Mouse (Mus musculus) heart, adult 8-10 months (tissue): ENCODE data around the gene Ppfia4. TPM values are rescaled to one million over a fixed set of nuclear protein-coding genes. Genes with fewer than 3 reads are reported as not detected.
A peak's percentile ranks its signal among the peaks of the same experiment; 100 is the strongest.

Experiments used
- DNase-seq: peaks from one replicate; pipeline ENCODE4 v3.0.0; 2022; ENCODE audit warnings: low spot score
- total RNA-seq, 4 experiments: library from RNA; stranded (reverse); gene quantifications; 2 replicates each; pipeline ENCODE4 v1.2.4; 2022

The Ppfia4 gene
- total RNA-seq, 4 experiments from 2014 or later, result 0.63 to 1.1 (median 0.95) TPM

DNA sequence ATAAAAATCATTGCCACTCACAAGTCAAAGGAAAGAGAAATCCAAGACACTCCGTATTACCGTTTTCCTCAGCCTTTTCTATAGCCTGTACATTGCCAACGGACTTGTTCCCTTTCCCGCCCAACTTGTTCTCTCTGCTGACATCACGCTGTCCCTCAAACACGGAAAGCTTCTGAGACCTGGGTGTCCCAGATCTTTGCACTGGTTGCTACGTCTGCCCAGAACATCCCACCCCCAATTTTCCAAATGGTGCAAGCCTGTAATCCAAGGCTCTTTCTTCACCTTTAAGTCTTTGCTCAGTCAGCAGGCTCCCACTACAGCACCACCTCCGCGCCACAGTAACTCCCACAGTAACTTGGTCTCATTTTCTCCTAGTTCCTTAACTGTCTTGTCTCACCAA is 27.8 kb downstream of the Ppfia4 start:
- no peak for DNase-seq

- peak; percentile 93 for DNase-seq
These were observed 30.0 kb downstream of the Ppfia4 start for GRCm38 (mm10) chr1:134302568-134303238.

DNA sequence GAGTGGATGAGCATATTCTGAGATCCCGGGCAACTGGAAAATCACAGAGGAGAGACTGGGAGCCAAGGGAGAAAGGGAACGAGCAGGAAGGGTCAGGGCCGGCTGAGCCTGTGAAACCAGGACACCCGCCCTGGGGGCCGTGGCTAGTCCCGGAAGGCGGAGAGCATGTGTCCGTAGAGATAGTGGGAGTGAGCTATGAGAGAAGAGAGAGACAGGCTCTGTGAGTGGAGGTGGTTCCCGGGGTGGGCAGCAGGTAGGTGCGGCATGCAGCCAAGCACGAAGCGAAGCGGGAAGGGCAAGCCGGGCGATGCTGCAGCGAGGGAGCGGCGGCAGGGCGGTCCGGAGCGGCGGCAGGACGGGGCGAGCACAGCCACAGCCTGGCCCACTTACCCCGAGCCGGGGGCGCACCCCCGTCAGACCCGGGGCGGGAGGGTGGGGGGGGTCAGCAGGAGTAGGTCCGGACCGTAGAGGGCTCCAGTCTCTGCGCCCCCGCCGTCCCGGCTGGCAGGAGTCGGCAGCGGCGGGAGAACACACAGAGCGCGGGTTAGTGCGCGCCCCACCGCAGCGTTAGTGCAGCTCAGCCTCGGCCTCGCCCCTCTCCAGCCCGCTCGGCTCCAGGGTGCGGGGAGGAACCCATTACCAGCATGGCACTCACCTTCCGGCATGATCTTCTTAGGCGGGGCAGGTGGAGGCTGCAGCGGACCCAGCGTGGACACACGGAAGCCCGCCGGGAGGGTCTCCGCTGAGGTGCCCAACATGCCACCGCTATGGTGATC is 33.9 kb downstream of the Ppfia4 start:
- DNase-seq, result no peak

DNA sequence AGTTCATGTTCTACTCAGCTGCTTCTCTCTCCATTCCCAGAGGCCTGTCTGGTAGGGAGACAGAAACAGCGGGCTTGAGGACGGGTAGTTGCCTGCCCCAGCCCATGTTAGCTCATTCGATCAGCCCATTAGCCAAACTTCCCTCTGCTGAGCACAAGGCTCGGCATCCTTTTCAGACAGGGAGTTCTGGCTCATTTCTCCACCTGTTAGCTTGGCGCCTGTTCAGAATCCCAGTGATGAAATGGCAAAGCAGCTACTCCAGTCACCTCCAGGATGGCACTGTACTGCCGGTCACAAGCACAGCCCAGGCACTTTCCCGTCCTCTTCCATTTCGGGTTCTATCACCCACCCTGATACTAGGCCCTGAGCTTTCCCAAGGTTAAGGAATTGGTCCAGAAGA is 35.5 kb downstream of the Ppfia4 start:
- no peak for DNase-seq

DNA sequence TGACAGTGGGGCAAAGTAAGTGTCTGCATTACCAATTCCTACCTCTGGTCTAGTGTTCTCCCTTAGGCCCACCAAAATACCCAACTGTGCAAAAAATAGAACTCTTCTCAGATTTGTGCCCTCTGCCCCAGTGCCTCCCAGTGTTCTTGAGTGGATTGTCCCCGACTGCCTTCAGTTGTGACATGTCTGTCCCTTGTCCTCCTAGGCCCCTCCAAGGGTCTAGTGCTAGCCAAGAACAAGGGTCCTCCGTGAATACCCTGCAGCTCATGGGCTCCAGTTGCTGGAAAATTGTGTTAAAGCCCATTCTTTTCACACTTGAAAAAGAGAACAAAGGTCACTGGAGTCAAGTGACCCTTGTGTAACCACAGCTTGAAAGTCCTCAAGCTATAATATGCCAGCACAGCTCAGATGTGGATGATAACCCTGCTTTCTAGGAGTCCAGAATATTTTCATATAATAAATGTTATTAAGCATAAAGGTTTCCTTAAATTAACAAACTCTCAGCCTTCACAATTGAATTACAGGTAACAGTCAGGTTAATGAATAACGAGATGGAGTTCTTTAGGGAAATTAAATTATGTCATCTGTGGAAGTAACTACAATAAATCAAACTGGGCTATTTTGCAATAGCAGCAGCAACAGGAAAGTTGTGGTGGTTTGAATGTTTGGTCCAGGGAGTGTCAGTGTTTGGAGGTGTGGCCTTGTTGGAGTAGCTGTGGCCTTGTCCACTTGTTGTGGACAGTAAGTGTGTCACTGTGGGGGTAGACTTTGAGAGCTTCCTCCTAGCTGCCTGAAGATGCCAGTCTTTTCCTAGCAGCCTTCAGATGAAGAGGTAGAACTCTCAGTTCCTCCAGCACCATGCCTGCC is 38.8 kb downstream of the Ppfia4 start:
- DNase-seq, result no peak

DNA sequence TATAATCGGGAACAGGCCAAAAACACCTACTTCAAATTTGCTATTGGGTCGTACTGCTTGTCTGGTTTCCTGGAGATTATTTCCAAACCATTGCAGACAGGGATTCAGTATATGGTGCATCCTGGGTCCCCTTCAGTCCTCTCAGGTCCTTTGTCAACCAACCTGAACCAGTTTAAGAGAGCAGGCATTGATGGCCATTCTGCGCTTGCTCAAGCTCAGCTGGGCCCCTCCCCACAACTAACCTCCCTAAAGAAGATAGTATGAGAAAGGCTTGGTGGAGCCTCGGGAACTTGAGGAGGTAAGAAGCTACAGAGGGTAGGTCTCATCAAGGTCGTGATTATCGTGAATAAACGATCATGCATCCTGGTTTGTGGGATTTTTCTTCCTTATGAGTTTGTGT is 39.5 kb downstream of the Ppfia4 start:
- DNase-seq, result no peak

GRCm38 (mm10) chr1:134292601-134293000 is 40.1 kb downstream of the Ppfia4 start:
- DNase-seq, result no peak

GRCm38 (mm10) chr1:134292073-134292472 is 40.7 kb downstream of the Ppfia4 start:
- peak; percentile 70 for DNase-seq

GRCm38 (mm10) chr1:134291555-134291954 is 41.2 kb downstream of the Ppfia4 start:
- no peak for DNase-seq

DNA sequence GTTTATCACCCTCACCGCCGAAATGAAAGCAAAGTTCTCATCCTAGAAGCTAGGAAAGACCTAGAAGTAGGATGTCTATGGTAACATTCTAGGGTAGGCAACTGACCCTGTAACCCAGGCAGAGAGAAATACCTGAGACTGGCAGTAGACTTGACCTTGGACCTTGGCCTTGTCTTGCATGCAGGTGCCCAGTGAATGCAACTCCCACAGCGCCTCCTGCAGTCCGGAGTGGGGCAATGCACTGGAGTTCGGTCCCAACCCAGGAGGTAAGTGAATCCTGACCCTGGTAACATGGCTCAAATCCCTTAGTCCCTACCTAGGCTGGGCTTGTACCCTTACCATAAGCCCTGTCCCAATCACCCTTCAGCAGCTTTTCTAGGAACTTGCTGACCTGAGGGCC is 41.8 kb downstream of the Ppfia4 start:
- no peak for DNase-seq

GRCm38 (mm10) chr1:134290300-134290699 is 42.4 kb downstream of the Ppfia4 start:
- no peak for DNase-seq

- no peak for DNase-seq
These were observed 43.1 kb downstream of the Ppfia4 start, which contains the start of gene Myog for GRCm38 (mm10) chr1:134289598-134290099. Gene Myog (plus strand): TSS chr1:134289989.

GRCm38 (mm10) chr1:134288239-134288638 is 44.5 kb downstream of the Ppfia4 start:
- DNase-seq, result no peak

GRCm38 (mm10) chr1:134285458-134286120 is 47.1 kb downstream of the Ppfia4 start:
- no peak for DNase-seq

DNA sequence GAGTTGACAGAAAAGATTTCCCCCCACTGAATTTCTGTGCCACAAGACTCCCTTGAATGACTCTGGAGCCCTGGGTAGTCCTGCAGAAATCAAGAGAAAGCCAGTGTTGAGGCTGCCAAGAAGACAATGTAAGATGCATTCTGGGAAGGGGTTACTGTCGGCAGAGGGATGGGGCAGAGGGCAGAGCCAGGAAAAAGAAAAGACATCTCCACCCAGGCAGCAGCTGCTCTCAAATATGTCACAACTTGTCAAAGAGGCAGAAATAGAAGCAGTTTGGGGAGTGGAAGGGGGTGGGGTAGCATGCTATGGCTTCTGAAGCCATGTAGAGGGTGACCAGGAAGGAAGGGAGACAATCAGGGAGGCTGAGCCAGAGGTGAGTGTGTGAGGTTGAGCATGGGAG is 49.6 kb downstream of the Ppfia4 start:
- no peak for DNase-seq

DNA sequence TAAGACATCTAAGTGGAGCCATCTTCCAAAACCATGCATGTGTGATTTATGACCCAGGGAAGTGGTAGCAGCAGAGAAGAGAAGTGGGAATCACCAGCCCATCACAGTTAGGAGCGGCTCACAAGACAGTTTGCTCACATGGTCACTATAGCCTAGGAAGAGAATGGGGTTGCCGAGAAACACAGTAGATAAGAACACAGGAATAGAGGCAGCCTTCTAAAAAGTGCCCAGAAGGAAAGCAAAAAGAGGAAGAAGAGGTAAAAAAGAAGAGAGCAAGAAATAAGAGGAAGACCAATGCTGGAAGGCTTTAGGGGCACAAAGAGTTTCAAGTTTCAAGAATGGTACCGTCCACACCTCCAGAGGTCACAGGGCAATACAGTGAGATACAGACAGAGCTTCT is 50.4 kb downstream of the Ppfia4 start:
- no peak for DNase-seq

GRCm38 (mm10) chr1:134281563-134281962 is 51.2 kb downstream of the Ppfia4 start:
- DNase-seq, result no peak

DNA sequence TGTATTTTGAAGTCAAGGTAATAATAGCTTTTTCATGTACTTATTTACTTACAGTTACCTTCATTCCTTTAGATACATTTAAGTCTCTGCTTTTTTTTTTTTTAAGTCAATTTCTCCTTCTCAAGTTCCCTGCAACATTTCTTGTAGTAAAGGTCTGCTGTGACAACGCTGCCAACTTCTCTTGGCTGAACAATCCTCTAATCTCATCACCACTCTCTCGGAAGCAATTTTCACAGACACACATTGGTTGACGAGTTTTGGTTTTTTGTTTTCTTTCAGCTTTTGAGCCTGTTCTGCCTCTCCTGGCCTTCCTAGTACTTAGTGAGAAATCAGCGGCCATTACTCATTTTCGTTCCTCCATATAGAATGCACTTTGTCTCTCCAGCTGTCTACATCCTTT is 52.6 kb downstream of the Ppfia4 start:
- DNase-seq, result no peak

DNA sequence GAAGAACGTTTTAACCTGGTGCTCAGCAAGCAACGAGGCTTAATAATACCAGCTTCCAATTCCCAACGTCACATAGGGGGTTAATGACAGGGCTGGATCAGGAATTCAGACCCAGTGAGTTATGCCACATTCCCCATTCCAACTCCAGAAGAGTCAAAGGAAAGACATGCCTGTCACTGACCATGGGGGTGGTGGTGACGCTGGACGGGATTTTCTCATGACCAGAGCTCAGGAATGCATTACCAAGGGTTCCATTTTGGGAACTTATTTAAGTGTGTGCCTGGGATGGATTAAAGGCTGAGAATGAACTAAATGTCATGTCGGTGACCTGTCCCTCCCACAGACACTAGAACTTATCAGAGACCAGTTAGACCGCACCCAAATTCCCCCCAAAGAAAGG is 55.9 kb downstream of the Ppfia4 start:
- no peak for DNase-seq

DNA sequence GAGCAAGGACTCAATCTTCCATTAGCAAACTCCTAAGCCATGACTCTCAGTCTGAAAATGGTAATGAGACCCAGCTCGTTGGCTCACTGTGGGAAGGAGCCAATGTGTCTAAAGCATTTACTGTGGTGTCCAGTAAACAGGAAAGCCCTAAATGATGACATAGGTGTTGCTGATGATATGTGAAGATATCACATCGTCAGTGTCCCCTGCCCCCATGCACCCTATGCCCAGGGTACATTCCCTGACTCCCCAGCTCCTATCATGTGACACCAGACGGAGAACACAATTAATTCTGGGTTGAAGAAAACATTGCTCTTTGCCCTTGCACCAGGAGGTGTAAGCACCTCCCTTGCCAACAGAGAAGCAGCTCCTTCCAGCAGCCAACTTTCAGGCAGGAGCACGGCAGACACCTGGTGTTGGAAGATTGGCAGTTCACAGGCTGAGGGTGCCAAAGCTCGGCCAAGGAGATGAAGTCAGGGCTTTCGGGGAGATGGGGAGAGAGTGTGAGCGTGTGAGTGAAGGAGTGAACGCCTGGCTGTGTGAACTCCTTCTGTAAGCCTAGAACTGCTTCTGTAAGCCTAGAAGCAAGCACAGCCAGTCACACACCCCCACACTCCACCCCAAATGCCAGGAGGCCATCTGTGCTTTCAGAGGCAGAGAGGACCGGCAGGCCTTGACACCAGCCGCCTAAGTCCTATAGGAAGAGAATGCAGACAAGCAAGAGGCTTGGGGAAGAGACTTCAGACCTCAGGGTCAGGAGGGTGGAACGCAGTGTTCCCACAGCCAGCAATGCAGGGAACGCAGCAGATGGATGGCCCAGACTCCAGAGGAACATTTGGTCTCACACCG is 56.9 kb downstream of the Ppfia4 start:
- DNase-seq, result peak; percentile 12
